Mouse (Mus musculus) stomach, postnatal 0 days (tissue): ENCODE results near the gene Polr3b.

ENCODE experiments used
- CTCF ChIP-seq: IDR thresholded peaks from 2 replicates; pipeline ENCODE4 v1.5.1; 2016; ENCODE audit warnings: antibody characterized with exemption, low read depth, mild to moderate bottlenecking, moderate library complexity
- EP300 ChIP-seq: optimal IDR thresholded peaks from 2 replicates; pipeline ENCODE3; 2016; ENCODE audit warnings: antibody characterized with exemption

- TF ChIP-seq EP300, result no peak
- TF ChIP-seq CTCF, result no peak
Measured at GRCm38 (mm10) chr10:84712532-84712931, 90.4 kb downstream of the Polr3b start.
